Mouse (Mus musculus) neural tube, embryonic 15.5 days (tissue): ENCODE results near the gene Slc8a2. TPM values are rescaled to one million over a fixed set of nuclear protein-coding genes. Genes with fewer than 3 reads are reported as not detected.

Experiments
- ATAC-seq: fragments of 200-750 bp; cut with Nextera tagmentation; 2 replicates; pipeline ENCODE4 v1.8.0; 2017; ENCODE audit warnings: mild to moderate bottlenecking, moderate TSS enrichment, moderate library complexity; ENCODE audit not compliant: low FRiP score
- H3K27ac ChIP-seq: fragments of 300-500 bp; sonication (generic); replicated peaks from 2 replicates; pipeline ENCODE4 v1.5.1; 2015; ENCODE audit warnings: mild to moderate bottlenecking, inconsistent platforms
- H3K27me3 ChIP-seq: fragments of 300-500 bp; sonication (generic); replicated peaks from 2 replicates; pipeline ENCODE4 v1.6.1; 2015; ENCODE audit warnings: inconsistent platforms
- H3K36me3 ChIP-seq: fragments of 300-500 bp; sonication (generic); 2 replicates; pipeline ENCODE4 v1.6.1; 2015; ENCODE audit warnings: inconsistent platforms
- H3K4me1 ChIP-seq: fragments of 300-500 bp; sonication (generic); 2 replicates; pipeline ENCODE4 v1.6.1; 2015; ENCODE audit warnings: inconsistent platforms
- H3K4me2 ChIP-seq: fragments of 300-500 bp; sonication (generic); 2 replicates; pipeline ENCODE4 v1.6.1; 2015; ENCODE audit warnings: inconsistent platforms, mild to moderate bottlenecking, moderate library complexity
- H3K4me3 ChIP-seq: fragments of 300-500 bp; sonication (generic); replicated peaks from 2 replicates; pipeline ENCODE4 v1.5.1; 2015; ENCODE audit warnings: mild to moderate bottlenecking, inconsistent platforms
- H3K9ac ChIP-seq: fragments of 300-500 bp; sonication (generic); replicated peaks from 2 replicates; pipeline ENCODE4 v1.6.1; 2015; ENCODE audit warnings: mild to moderate bottlenecking, inconsistent platforms
- H3K9me3 ChIP-seq: fragments of 300-500 bp; sonication (generic); replicated peaks from 2 replicates; pipeline ENCODE4 v1.6.1; 2016; ENCODE audit warnings: inconsistent platforms
- WGBS: fragments of 180-500 bp; shearing (Covaris S2); methylation state at CpG from one replicate; pipeline ENCODE4 v1.1.7; 2015; ENCODE audit warnings: mixed read lengths; 5-methylcytosine and 5-hydroxymethylcytosine counted together
- polyA plus RNA-seq: library from polyadenylated mRNA; unstranded; fragments of >200 nt; fragmentation: Nextera tagmentation; extraction: Ambion mirVana; gene quantifications from 2 replicates; pipeline ENCODE4 v1.2.1, GENCODE M21; 2015

The Slc8a2 gene
- polyA plus RNA-seq, 1 experiment from 2014 or later = 1.4 TPM

DNA sequence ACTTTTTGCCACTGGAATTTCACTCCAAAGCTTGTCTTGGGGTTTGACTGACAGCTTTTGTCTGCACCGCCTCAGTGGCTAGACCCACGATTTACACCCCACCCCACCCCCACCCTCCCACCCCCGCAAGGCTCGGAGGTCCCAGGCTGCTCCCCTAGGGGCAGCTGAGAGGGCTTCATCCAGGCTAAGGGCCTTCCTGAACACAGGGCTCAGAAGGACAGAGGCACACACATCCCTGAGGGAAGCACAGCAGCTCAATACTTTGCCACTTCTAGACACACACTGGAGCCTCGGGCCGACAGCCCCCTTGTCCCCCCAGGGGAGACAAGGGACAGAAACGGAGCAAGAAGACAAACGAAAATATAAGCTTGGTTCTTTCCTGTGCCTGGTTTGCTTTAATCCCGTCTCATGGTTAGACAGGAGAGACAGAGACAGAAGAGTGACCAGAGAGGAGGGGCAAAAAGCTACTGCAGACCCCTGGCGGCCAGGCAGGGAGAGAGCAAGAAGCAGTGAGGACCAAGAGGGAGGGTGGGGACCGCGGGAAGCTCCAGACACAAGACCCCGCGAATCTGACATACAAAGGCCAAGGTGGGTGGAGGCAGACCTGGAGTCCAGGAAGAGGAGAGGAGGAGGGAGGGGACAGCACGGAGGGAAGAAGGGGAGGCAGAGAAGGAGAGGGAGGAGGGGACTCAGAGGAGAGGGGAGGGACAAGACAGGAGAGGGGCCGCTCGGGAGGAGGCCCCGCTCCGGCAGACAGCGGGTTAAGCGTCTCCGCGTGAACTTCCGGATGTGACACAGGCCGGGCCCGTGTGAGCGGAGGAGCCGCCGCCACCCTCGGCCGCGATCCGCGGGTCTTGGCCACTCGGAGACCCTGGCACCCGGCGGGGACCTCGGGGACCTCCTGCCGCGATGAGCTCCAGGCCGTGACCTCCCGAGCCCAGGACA, 45.2 kb downstream of the Slc8a2 start, which contains the start of gene Meis3:
Gene Meis3 (plus strand): TSS at position 494 of the 945 bp plus-strand sequence.
- H3K4me3 ChIP-seq = peak within 1 kb of the TSS; percentile 77

DNA sequence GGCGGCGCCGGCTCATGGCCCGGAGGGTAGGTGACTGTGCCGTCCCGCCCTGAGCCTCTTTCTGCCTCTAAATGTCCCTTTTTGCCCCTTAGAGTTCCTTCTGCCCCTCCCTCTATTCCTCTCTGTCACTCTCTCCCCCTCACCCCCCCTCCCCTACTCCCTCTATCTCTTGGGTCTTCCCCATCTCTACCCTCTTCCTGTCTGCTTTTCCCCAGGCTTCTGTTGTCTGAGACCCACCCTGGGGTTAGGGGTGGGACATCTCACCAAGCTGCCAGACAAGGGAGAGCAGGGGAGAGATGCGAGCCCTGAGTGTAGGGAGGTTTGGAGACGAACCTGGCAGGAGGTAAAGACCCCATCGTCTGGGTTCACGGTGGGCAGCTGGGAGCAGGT, 45.9 kb downstream of the Slc8a2 start:
- peak overlapping the region; percentile 66 for H3K4me2 ChIP-seq

More for the DNA sequence above, 45.2 kb downstream of the Slc8a2 start, which contains the start of gene Meis3:
- Histone ChIP-seq H3K9ac (peak within 1 kb of the TSS; percentile 77), H3K4me2 (peak within 1 kb of the TSS; percentile 66), H3K4me1 (peaks cover 51% of the 10 kb centered on the region), H3K27ac (peak within 1 kb of the TSS; percentile 86), H3K36me3 (peaks cover 25% of the 10 kb centered on the region), H3K9me3 (no peaks in the 10 kb centered on the region), H3K27me3 (no peaks in the 10 kb centered on the region)
- WGBS = under 1% methylated on average over 42 of the region's 42 CpGs
- peak; percentile 86 for ATAC-seq

GRCm38 (mm10) chr7:16178114-16178513, 48.5 kb downstream of the Slc8a2 start:
- Histone ChIP-seq H3K9ac (no peak overlapping the region), H3K4me3 (no peak overlapping the region), H3K4me2 (no peak overlapping the region), H3K36me3 (peaks cover 41% of the 10 kb centered on the region), H3K4me1 (peaks cover 36% of the 10 kb centered on the region), H3K27me3 (no peaks in the 10 kb centered on the region), H3K9me3 (no peaks in the 10 kb centered on the region), H3K27ac (no peak overlapping the region)
- no peak for ATAC-seq
- WGBS = 91% methylated on average over 4 of the region's 4 CpGs

More for the DNA sequence above, 45.9 kb downstream of the Slc8a2 start:
- no peaks in the 10 kb centered on the region for H3K27me3 ChIP-seq
- WGBS = under 1% methylated on average over 10 of the region's 10 CpGs
- H3K9ac ChIP-seq = peak overlapping the region; percentile 77
- no peaks in the 10 kb centered on the region for H3K9me3 ChIP-seq
- peak; percentile 25 for ATAC-seq
- peak overlapping the region; percentile 77 for H3K4me3 ChIP-seq
- H3K36me3 ChIP-seq = peaks cover 30% of the 10 kb centered on the region
- peak overlapping the region; percentile 86 for H3K27ac ChIP-seq
- peaks cover 51% of the 10 kb centered on the region for H3K4me1 ChIP-seq

- Histone ChIP-seq H3K4me1 (no peaks in the 10 kb centered on the region), H3K36me3 (peaks cover 58% of the 10 kb centered on the region), H3K27me3 (no peaks in the 10 kb centered on the region), H3K9me3 (no peaks in the 10 kb centered on the region), H3K4me2 (no peak overlapping the region), H3K4me3 (no peak overlapping the region), H3K27ac (no peak overlapping the region), H3K9ac (no peak overlapping the region)
- ATAC-seq = no peak
- WGBS = 43% methylated on average over 8 of the region's 8 CpGs
These were observed 54.0 kb downstream of the Slc8a2 start for GRCm38 (mm10) chr7:16183663-16184062.

DNA sequence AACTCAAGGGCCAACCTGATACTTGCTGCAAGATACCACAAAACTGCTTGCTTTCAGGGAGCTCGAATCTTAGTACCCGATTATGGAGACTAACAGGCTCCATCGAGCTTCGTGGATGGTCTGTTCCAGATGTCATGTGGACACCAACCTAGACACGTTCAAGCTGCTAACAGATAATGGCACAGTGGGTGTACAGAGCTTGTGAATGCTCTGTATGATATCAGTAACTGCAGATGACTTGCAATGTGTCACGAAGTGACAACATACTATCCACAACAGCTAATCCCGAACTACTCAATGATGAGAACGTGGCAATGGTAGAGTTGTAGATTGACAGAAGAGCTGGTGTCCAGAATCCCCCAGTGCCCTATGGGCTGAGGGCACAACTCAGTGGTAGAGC, 57.9 kb downstream of the Slc8a2 start:
- 82% methylated on average over 8 of the region's 8 CpGs for WGBS
- 0 out of 2 replicates have a peak, but pooled peaks cover 2% of the 10 kb centered on the region for H3K4me1 ChIP-seq
- no peaks in the 10 kb centered on the region for H3K9me3 ChIP-seq
- 0 out of 2 replicates have a peak, but pooled peaks cover 4% of the 10 kb centered on the region for H3K27me3 ChIP-seq
- no peak overlapping the region for H3K4me3 ChIP-seq
- H3K4me2 ChIP-seq = no peak overlapping the region
- no peak for ATAC-seq
- H3K9ac ChIP-seq = no peak overlapping the region
- H3K27ac ChIP-seq = no peak overlapping the region
- peaks cover 34% of the 10 kb centered on the region for H3K36me3 ChIP-seq

GRCm38 (mm10) chr7:16192315-16192714, 62.7 kb downstream of the Slc8a2 start:
- 0 out of 2 replicates have a peak, but pooled peaks have one; percentile 58 for ATAC-seq
- Histone ChIP-seq H3K27ac (no peak overlapping the region), H3K9ac (no peak overlapping the region), H3K27me3 (0 out of 2 replicates have a peak, but pooled peaks cover 4% of the 10 kb centered on the region), H3K9me3 (no peaks in the 10 kb centered on the region), H3K4me2 (no peak overlapping the region), H3K4me1 (0 out of 2 replicates have a peak, but pooled peaks cover 2% of the 10 kb centered on the region), H3K4me3 (no peak overlapping the region), H3K36me3 (peaks cover 12% of the 10 kb centered on the region)
- WGBS = 16% methylated on average over 5 of the region's 5 CpGs

DNA sequence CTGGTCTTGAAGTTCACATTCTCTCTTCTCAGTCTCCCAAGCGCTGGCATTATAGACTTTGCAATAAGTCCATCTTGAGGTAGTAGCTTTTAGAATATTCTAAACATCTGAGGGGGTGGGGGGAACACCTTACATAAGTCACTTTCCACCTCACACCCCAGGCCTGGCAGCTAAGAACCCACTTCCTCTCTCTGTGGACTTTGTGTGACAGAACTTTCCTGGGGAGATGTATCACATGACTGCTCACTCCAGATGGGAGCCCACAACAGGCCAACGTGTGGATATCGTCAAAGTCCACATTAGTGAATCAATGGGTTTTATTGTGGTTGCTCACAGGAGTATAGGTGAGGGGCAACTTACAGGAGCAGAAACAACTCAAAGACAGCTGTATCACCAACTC, 64.1 kb downstream of the Slc8a2 start:
- 0 out of 2 replicates have a peak, but pooled peaks cover 4% of the 10 kb centered on the region for H3K27me3 ChIP-seq
- no peak for ATAC-seq
- no peaks in the 10 kb centered on the region for H3K9me3 ChIP-seq
- no peak overlapping the region for H3K27ac ChIP-seq
- no peak overlapping the region for H3K9ac ChIP-seq
- 61% methylated on average over 3 of the region's 3 CpGs for WGBS
- H3K4me2 ChIP-seq = no peak overlapping the region
- no peak overlapping the region for H3K4me3 ChIP-seq
- H3K4me1 ChIP-seq = 0 out of 2 replicates have a peak, but pooled peaks cover 2% of the 10 kb centered on the region
- peaks cover 26% of the 10 kb centered on the region for H3K36me3 ChIP-seq

DNA sequence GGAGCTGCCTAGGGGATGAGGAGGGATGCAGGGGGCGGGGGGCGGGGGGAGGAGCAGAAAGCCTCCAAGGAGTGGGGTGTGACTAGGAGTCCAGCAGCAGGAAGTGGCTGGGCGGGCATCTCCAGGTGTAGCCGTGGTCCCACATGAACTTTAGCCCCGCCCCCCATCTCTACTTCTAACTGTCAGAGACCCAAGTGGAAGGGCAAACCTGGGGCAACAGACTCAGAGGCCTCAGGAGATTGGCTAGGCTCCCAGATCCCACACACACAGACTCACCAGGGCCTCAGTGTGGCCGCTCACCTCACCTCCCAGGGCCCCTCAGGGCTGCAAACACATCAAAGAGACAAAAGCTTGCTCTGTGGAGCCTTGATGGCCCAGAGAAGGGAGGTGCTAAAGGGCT, 67.0 kb downstream of the Slc8a2 start:
- 0 out of 2 replicates have a peak, but pooled peaks cover 3% of the 10 kb centered on the region for H3K27me3 ChIP-seq
- no peak overlapping the region for H3K9ac ChIP-seq
- 0 out of 2 replicates have a peak, but pooled peaks cover 2% of the 10 kb centered on the region for H3K4me1 ChIP-seq
- no peaks in the 10 kb centered on the region for H3K9me3 ChIP-seq
- WGBS = 66% methylated on average over 6 of the region's 6 CpGs
- no peak for ATAC-seq
- no peak overlapping the region for H3K4me2 ChIP-seq
- H3K4me3 ChIP-seq = no peak overlapping the region
- peaks cover 46% of the 10 kb centered on the region for H3K36me3 ChIP-seq
- no peak overlapping the region for H3K27ac ChIP-seq

GRCm38 (mm10) chr7:16197166-16197565, 67.5 kb downstream of the Slc8a2 start:
- 0 out of 2 replicates have a peak, but pooled peaks cover 2% of the 10 kb centered on the region for H3K4me1 ChIP-seq
- no peak for ATAC-seq
- H3K4me3 ChIP-seq = no peak overlapping the region
- no peak overlapping the region for H3K4me2 ChIP-seq
- no peaks in the 10 kb centered on the region for H3K9me3 ChIP-seq
- H3K27me3 ChIP-seq = no peaks in the 10 kb centered on the region
- no peak overlapping the region for H3K9ac ChIP-seq
- WGBS = 79% methylated on average over 5 of the region's 5 CpGs
- H3K36me3 ChIP-seq = peaks cover 51% of the 10 kb centered on the region
- no peak overlapping the region for H3K27ac ChIP-seq

DNA sequence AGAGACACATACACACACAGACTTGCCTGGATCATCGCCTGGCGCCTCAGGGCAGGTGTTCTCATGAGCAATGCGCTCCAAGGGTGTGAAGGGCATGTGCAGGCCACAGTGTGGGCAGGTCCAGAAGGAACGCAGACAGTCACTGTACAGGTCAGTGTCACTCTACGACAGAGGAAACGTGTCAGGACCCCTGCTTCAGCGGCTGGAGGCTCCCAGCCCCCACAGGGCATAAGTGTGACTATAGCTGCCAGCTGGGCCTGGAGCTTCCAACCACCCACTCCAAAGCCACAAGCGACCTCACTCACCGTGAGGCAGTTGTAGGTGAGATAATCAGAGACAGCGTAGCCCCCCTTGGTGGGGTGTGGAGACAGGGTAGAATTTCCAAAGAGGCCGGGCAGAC, 68.9 kb downstream of the Slc8a2 start:
- ATAC-seq = no peak
- WGBS = 92% methylated on average over 11 of the region's 11 CpGs

DNA sequence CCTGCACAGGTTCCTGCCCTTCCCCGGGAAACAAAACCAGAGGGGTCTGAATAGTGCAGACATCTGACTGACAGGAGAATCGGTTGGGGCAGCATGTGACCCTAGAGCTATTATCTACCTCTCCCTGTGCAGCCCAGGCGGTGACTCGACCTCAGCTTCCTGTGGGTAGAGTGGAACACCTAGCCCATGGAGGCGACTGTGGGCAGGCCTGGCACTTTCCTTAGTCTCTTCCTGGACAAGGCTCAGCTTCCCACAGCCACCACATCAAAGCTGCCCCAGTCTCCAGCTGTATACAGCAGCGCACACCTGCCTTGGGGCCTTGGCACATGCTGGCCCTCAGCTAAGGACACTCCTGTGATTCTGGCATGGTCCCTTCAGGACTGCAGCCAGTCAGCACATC, 71.5 kb downstream of the Slc8a2 start:
- no peaks in the 10 kb centered on the region for H3K27me3 ChIP-seq
- no peak overlapping the region for H3K4me2 ChIP-seq
- H3K4me3 ChIP-seq = no peak overlapping the region
- no peak overlapping the region for H3K9ac ChIP-seq
- H3K36me3 ChIP-seq = peaks cover 76% of the 10 kb centered on the region
- no peak for ATAC-seq
- H3K27ac ChIP-seq = no peak overlapping the region
- 91% methylated on average over 6 of the region's 6 CpGs for WGBS
- no peaks in the 10 kb centered on the region for H3K9me3 ChIP-seq
- H3K4me1 ChIP-seq = no peaks in the 10 kb centered on the region

More for the DNA sequence above, 68.9 kb downstream of the Slc8a2 start:
- no peaks in the 10 kb centered on the region for H3K27me3 ChIP-seq
- no peaks in the 10 kb centered on the region for H3K4me1 ChIP-seq
- no peak overlapping the region for H3K9ac ChIP-seq
- H3K9me3 ChIP-seq = no peaks in the 10 kb centered on the region
- no peak overlapping the region for H3K4me2 ChIP-seq
- no peak overlapping the region for H3K4me3 ChIP-seq
- peaks cover 63% of the 10 kb centered on the region for H3K36me3 ChIP-seq
- no peak overlapping the region for H3K27ac ChIP-seq
